Mouse (Mus musculus) kidney, adult 9 months (tissue): ENCODE results near the gene Hs3st1.
A peak's percentile ranks its signal among the peaks of the same experiment; 100 is the strongest.
"Not testable (repeated sequence)": the region's sequence is repeated elsewhere in the genome, so short reads cannot be mapped to it uniquely, and the experiment has no call there.

Source experiments
- DNase-seq: peaks from one replicate; pipeline ENCODE4 v3.0.0; 2022

Gene Hs3st1

GRCm38 (mm10) chr5:39755375-39755774 is at the start of gene Hs3st1:
Hs3st1 (minus strand) TSS chr5:39755475.
- DNase-seq = not testable (repeated sequence)

GRCm38 (mm10) chr5:39804663-39805062 is 49.4 kb upstream of the Hs3st1 start:
- DNase-seq = no peak

- DNase-seq = no peak
Observed at GRCm38 (mm10) chr5:39803941-39804340, 48.7 kb upstream of the Hs3st1 start.

- DNase-seq = no peak
Observed at GRCm38 (mm10) chr5:39803457-39803856, 48.2 kb upstream of the Hs3st1 start.

GRCm38 (mm10) chr5:39802110-39802509 is 46.8 kb upstream of the Hs3st1 start:
- DNase-seq = no peak

- no peak for DNase-seq
Observed at GRCm38 (mm10) chr5:39777094-39777710, 21.9 kb upstream of the Hs3st1 start.

- no peak for DNase-seq
Observed at GRCm38 (mm10) chr5:39771680-39772348, 16.5 kb upstream of the Hs3st1 start.

GRCm38 (mm10) chr5:39761682-39762456 is 6.6 kb upstream of the Hs3st1 start:
- DNase-seq = no peak

GRCm38 (mm10) chr5:39758890-39759475 is 3.7 kb upstream of the Hs3st1 start:
- peak; percentile 1 for DNase-seq

GRCm38 (mm10) chr5:39736843-39737242 is 18.4 kb downstream of the Hs3st1 start:
- DNase-seq = no peak

GRCm38 (mm10) chr5:39733750-39734443 is 21.4 kb downstream of the Hs3st1 start:
- no peak for DNase-seq

- no peak for DNase-seq
Observed at GRCm38 (mm10) chr5:39733013-39733749, 22.1 kb downstream of the Hs3st1 start.

GRCm38 (mm10) chr5:39715694-39716550 is 39.4 kb downstream of the Hs3st1 start:
- DNase-seq = peak; percentile 24

GRCm38 (mm10) chr5:39715193-39715592 is 40.1 kb downstream of the Hs3st1 start:
- peak; percentile 46 for DNase-seq

- no peak for DNase-seq
Observed at GRCm38 (mm10) chr5:39705539-39705938, 49.7 kb downstream of the Hs3st1 start.

GRCm38 (mm10) chr5:39660826-39661225 is 94.4 kb downstream of the Hs3st1 start:
- no peak for DNase-seq

GRCm38 (mm10) chr5:39659417-39659816 is 95.9 kb downstream of the Hs3st1 start:
- DNase-seq = no peak

GRCm38 (mm10) chr5:39644827-39645380 is 110.4 kb downstream of the Hs3st1 start:
- DNase-seq = no peak

GRCm38 (mm10) chr5:39643924-39644826 is 111.1 kb downstream of the Hs3st1 start:
- DNase-seq = peak; percentile 91
